11 mouse cellular contexts compared by ENCODE assay signal in the genomic region with DNA sequence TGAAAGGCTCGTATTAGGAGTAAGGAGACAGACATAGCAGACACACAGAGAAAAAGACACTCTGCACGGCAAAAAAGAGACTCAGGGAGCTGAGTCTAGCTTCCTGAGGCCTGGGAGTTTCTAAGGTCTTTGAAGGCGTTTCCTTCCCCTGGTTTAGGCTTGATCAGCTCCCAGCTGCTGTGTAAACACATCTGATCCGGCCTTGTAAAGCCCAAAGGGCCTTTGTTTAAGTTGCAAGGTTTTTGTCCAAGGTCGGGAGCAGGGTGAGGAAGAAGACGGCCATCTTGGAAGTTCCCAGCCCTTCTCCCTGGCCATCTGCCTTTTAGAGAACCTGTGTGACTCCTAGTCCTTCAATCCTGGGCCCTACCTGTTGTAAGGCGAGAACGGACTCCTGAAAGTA. TPM values are rescaled to one million over a fixed set of nuclear protein-coding genes. Genes with fewer than 3 reads are reported as not detected.
DNase-seq lines count a peak whose midpoint lies in the region; ATAC-seq lines count a peak whose summit lies in the region.
"Had no signal": no experiment of that assay in that cellular context is flagged by ENCODE, and none has a peak within 500 bp of the region (broad histone marks: within the 10 kb centered on the region; RNA-seq: fewer than 3 reads in every experiment).

No protein-coding gene starts in this region.

- H3K27me3 ChIP-seq in midbrain, embryonic 13.5 days: no peaks in the 10 kb centered on the region
- H3K27me3 ChIP-seq in midbrain, embryonic 16.5 days (ENCODE audit: control insufficient read depth, insufficient read depth, low read depth, low read length): no peaks in the 10 kb centered on the region
- no peaks in the 10 kb centered on the region for H3K27me3 ChIP-seq in embryonic facial prominence, embryonic 15.5 days
- no peaks in the 10 kb centered on the region for H3K27me3 ChIP-seq in limb, embryonic 12.5 days
- H3K27me3 ChIP-seq in stomach, embryonic 15.5 days (replicated peaks): no peaks in the 10 kb centered on the region

- H3K4me1 ChIP-seq in midbrain, embryonic 13.5 days (replicated peaks): no peaks in the 10 kb centered on the region
- no peaks in the 10 kb centered on the region for H3K4me1 ChIP-seq in midbrain, embryonic 16.5 days (ENCODE audit: control insufficient read depth, insufficient read depth, low read length)
- H3K4me1 ChIP-seq in embryonic facial prominence, embryonic 15.5 days: peaks cover 6% of the 10 kb centered on the region; the same call in 1 of the 2 replicates
- H3K4me1 ChIP-seq in limb, embryonic 12.5 days (replicated peaks): peaks cover 13% of the 10 kb centered on the region
- peaks cover 22% of the 10 kb centered on the region for H3K4me1 ChIP-seq in stomach, embryonic 15.5 days
- H3K4me1 ChIP-seq: midbrain, embryonic 12.5 days had no signal

- no peak for DNase-seq in spleen, adult 18-20 months
- DNase-seq in Muller cell, postnatal 12 days (ENCODE audit: inconsistent ontology term): no peak
- DNase-seq in layer of hippocampus, postnatal 10 days (ENCODE audit: low spot score in 2 of 2): no peak
- DNase-seq: thymus, postnatal 14 days had no signal

- peak overlapping the region; percentile 27; the same call in 1 of the 2 replicates for H3K27ac ChIP-seq in midbrain, embryonic 13.5 days
- no peak overlapping the region for H3K27ac ChIP-seq in midbrain, embryonic 16.5 days (ENCODE audit: low read length)
- peak overlapping the region; percentile 1; the same call in 1 of the 2 replicates for H3K27ac ChIP-seq in embryonic facial prominence, embryonic 15.5 days (replicated peaks)
- H3K27ac ChIP-seq in limb, embryonic 12.5 days: peak overlapping the region; percentile 62
- peak overlapping the region; percentile 77 for H3K27ac ChIP-seq in stomach, embryonic 15.5 days
- H3K27ac ChIP-seq: midbrain, embryonic 12.5 days had no signal

- H3K9ac ChIP-seq in midbrain, embryonic 13.5 days (replicated peaks): no peak overlapping the region
- H3K9ac ChIP-seq in midbrain, embryonic 16.5 days (ENCODE audit: low read depth, low read length): no peak overlapping the region
- H3K9ac ChIP-seq in embryonic facial prominence, embryonic 15.5 days: no peak overlapping the region
- H3K9ac ChIP-seq in limb, embryonic 12.5 days (replicated peaks): no peak overlapping the region
- H3K9ac ChIP-seq in stomach, embryonic 15.5 days: no peak overlapping the region
- H3K9ac ChIP-seq: midbrain, embryonic 12.5 days had no signal

- no peak overlapping the region for H3K4me3 ChIP-seq in midbrain, embryonic 13.5 days (replicated peaks)
- no peak overlapping the region for H3K4me3 ChIP-seq in midbrain, embryonic 16.5 days (ENCODE audit: low read depth, low read length)
- no peak overlapping the region for H3K4me3 ChIP-seq in embryonic facial prominence, embryonic 15.5 days (replicated peaks)
- H3K4me3 ChIP-seq in limb, embryonic 12.5 days (replicated peaks): no peak overlapping the region
- H3K4me3 ChIP-seq in stomach, embryonic 15.5 days (replicated peaks): no peak overlapping the region
- H3K4me3 ChIP-seq: midbrain, embryonic 12.5 days had no signal

- 48% methylated on average over 8 of the region's 8 CpGs for WGBS in midbrain, embryonic 13.5 days
- WGBS in midbrain, embryonic 16.5 days: 56% methylated on average over 8 of the region's 8 CpGs
- WGBS in embryonic facial prominence, embryonic 15.5 days: 34% methylated on average over 8 of the region's 8 CpGs
- WGBS in limb, embryonic 12.5 days: 41% methylated on average over 8 of the region's 8 CpGs
- WGBS in stomach, embryonic 15.5 days: 40% methylated on average over 8 of the region's 8 CpGs

- no peaks in the 10 kb centered on the region for H3K9me3 ChIP-seq in midbrain, embryonic 13.5 days
- no peaks in the 10 kb centered on the region for H3K9me3 ChIP-seq in midbrain, embryonic 16.5 days (replicated peaks; ENCODE audit: control insufficient read depth, low read length, poor library complexity, severe bottlenecking)
- no peaks in the 10 kb centered on the region for H3K9me3 ChIP-seq in embryonic facial prominence, embryonic 15.5 days (replicated peaks)
- H3K9me3 ChIP-seq in limb, embryonic 12.5 days: no peaks in the 10 kb centered on the region
- no peaks in the 10 kb centered on the region for H3K9me3 ChIP-seq in stomach, embryonic 15.5 days
- H3K9me3 ChIP-seq: midbrain, embryonic 12.5 days had no signal

- H3K4me2 ChIP-seq in midbrain, embryonic 13.5 days (replicated peaks): no peak overlapping the region
- H3K4me2 ChIP-seq in midbrain, embryonic 16.5 days (ENCODE audit: low read length): no peak overlapping the region
- no peak overlapping the region for H3K4me2 ChIP-seq in embryonic facial prominence, embryonic 15.5 days (replicated peaks)
- H3K4me2 ChIP-seq in limb, embryonic 12.5 days: no peak overlapping the region
- no peak overlapping the region for H3K4me2 ChIP-seq in stomach, embryonic 15.5 days
- H3K4me2 ChIP-seq: midbrain, embryonic 12.5 days had no signal

- H3K36me3 ChIP-seq in midbrain, embryonic 13.5 days: no peaks in the 10 kb centered on the region
- H3K36me3 ChIP-seq in midbrain, embryonic 16.5 days (ENCODE audit: control insufficient read depth, insufficient read depth, low read length): no peaks in the 10 kb centered on the region
- H3K36me3 ChIP-seq in embryonic facial prominence, embryonic 15.5 days: no peaks in the 10 kb centered on the region
- H3K36me3 ChIP-seq in limb, embryonic 12.5 days: no peaks in the 10 kb centered on the region
- no peaks in the 10 kb centered on the region for H3K36me3 ChIP-seq in stomach, embryonic 15.5 days
- H3K36me3 ChIP-seq: midbrain, embryonic 12.5 days had no signal

- no peak for ATAC-seq in midbrain, embryonic 13.5 days
- ATAC-seq in midbrain, embryonic 16.5 days: no peak
- no peak for ATAC-seq in embryonic facial prominence, embryonic 15.5 days (ENCODE audit: insufficient number of reproducible peaks, low FRiP score, low TSS enrichment, low read depth)
- no peak for ATAC-seq in limb, embryonic 12.5 days (ENCODE audit: insufficient number of reproducible peaks, insufficient read depth, low FRiP score, low TSS enrichment, low read depth)
- no peak for ATAC-seq in stomach, embryonic 15.5 days (ENCODE audit: insufficient read depth, low FRiP score, low read depth)
- ATAC-seq: activated CD4-positive, CD25-positive, alpha-beta regulatory T cell, adult 4 months had no signal

RNA-seq across cellular contexts. Expression of a gene that starts 25.2 kb away (rescaled TPM):
- 5.6 and 7.3 TPM in 2 replicates for polyA plus RNA-seq in midbrain, embryonic 13.5 days (2015; fragmentation: Nextera tagmentation; extraction: Ambion mirVana)
- 5.0 and 5.9 TPM in 2 replicates for polyA plus RNA-seq in midbrain, embryonic 16.5 days (2015; fragmentation: Nextera tagmentation; extraction: Ambion mirVana)
- 19.5 and 21.0 TPM in 2 replicates for polyA plus RNA-seq in embryonic facial prominence, embryonic 15.5 days (2015; fragmentation: Nextera tagmentation; extraction: Ambion mirVana)
- polyA plus RNA-seq in limb, embryonic 12.5 days (2016; fragmentation: Nextera tagmentation; extraction: Ambion mirVana): 12.3 and 16.0 TPM in 2 replicates
- polyA plus RNA-seq in stomach, embryonic 15.5 days (2015; fragmentation: Nextera tagmentation; extraction: Ambion mirVana): 11.2 and 13.0 TPM in 2 replicates
- 10 to 100 TPM; 34.8 to 38.0 TPM for total RNA-seq in layer of hippocampus, postnatal 10 days (2021)

RNA-seq across cellular contexts. Expression of a gene that starts 58.7 kb away (rescaled TPM):
- 45.4 and 50.1 TPM in 2 replicates for polyA plus RNA-seq in midbrain, embryonic 13.5 days (2015; fragmentation: Nextera tagmentation; extraction: Ambion mirVana)
- 55.1 and 60.1 TPM in 2 replicates for polyA plus RNA-seq in midbrain, embryonic 16.5 days (2015; fragmentation: Nextera tagmentation; extraction: Ambion mirVana)
- polyA plus RNA-seq in embryonic facial prominence, embryonic 15.5 days (2015; fragmentation: Nextera tagmentation; extraction: Ambion mirVana): 20.8 and 22.1 TPM in 2 replicates
- polyA plus RNA-seq in limb, embryonic 12.5 days (2016; fragmentation: Nextera tagmentation; extraction: Ambion mirVana): 26.0 and 28.3 TPM in 2 replicates
- 17.6 and 17.9 TPM in 2 replicates for polyA plus RNA-seq in stomach, embryonic 15.5 days (2015; fragmentation: Nextera tagmentation; extraction: Ambion mirVana)
- total RNA-seq in layer of hippocampus, postnatal 10 days (2021): 10 to 100 TPM; 46.0 to 48.9 TPM

RNA-seq across cellular contexts. Expression of a gene that starts 59.6 kb away (rescaled TPM):
- polyA plus RNA-seq in midbrain, embryonic 13.5 days (2015; fragmentation: Nextera tagmentation; extraction: Ambion mirVana): 5.1 and 6.1 TPM in 2 replicates
- polyA plus RNA-seq in midbrain, embryonic 16.5 days (2015; fragmentation: Nextera tagmentation; extraction: Ambion mirVana): 5.3 and 5.5 TPM in 2 replicates
- 6.2 and 6.5 TPM in 2 replicates for polyA plus RNA-seq in embryonic facial prominence, embryonic 15.5 days (2015; fragmentation: Nextera tagmentation; extraction: Ambion mirVana)
- polyA plus RNA-seq in limb, embryonic 12.5 days (2016; fragmentation: Nextera tagmentation; extraction: Ambion mirVana): 5.1 and 5.6 TPM in 2 replicates
- polyA plus RNA-seq in stomach, embryonic 15.5 days (2015; fragmentation: Nextera tagmentation; extraction: Ambion mirVana): 5.1 and 5.4 TPM in 2 replicates
- total RNA-seq in layer of hippocampus, postnatal 10 days (2021): 1 to 10 TPM; 3.4 TPM
